Comparison of ENCODE assay signal across 9 mouse cellular contexts in genomic region chr2:166691602-166692509, GRCm38 (mm10). TPM values are rescaled to one million over a fixed set of nuclear protein-coding genes. Genes with fewer than 3 reads are reported as not detected.
DNase-seq lines count a peak whose midpoint lies in the region; ATAC-seq lines count a peak whose summit lies in the region.
"Had no signal": no experiment of that assay in that cellular context is flagged by ENCODE, and none has a peak within 500 bp of the region (broad histone marks: within the 10 kb centered on the region; RNA-seq: fewer than 3 reads in every experiment).

No protein-coding gene starts in this region.

- no peaks in the 10 kb centered on the region for H3K9me3 ChIP-seq in neural tube, embryonic 14.5 days (ENCODE audit: control insufficient read depth, low read length)
- H3K9me3 ChIP-seq: G1E had no signal

- peaks cover 15% of the 10 kb centered on the region; the same call in 1 of the 2 replicates for H3K4me1 ChIP-seq in neural tube, embryonic 14.5 days (ENCODE audit: control insufficient read depth, insufficient read depth, low read length)

- H3K9ac ChIP-seq in neural tube, embryonic 14.5 days (replicated peaks; ENCODE audit: low read depth, low read length): no peak overlapping the region

- 32% methylated on average over 23 of the region's 23 CpGs for WGBS in neural tube, embryonic 14.5 days

- H3K36me3 ChIP-seq in neural tube, embryonic 14.5 days (ENCODE audit: control insufficient read depth, insufficient read depth, low read length): no peaks in the 10 kb centered on the region
- H3K36me3 ChIP-seq: G1E had no signal

- H3K4me2 ChIP-seq in neural tube, embryonic 14.5 days (ENCODE audit: low read depth, low read length): no peak overlapping the region

- peak overlapping the region; percentile 69 for H3K27ac ChIP-seq in neural tube, embryonic 14.5 days (ENCODE audit: low read depth, low read length)

- ATAC-seq in neural tube, embryonic 14.5 days (ENCODE audit: low read depth): peak; percentile 80

- H3K27me3 ChIP-seq in neural tube, embryonic 14.5 days (ENCODE audit: control insufficient read depth, insufficient read depth, low read length): no peaks in the 10 kb centered on the region

- peak; percentile 67 for DNase-seq in retina, postnatal 1 day
- no peak for DNase-seq in retina, embryonic 14.5 days (ENCODE audit: low spot score)
- peak; percentile 50 for DNase-seq in forelimb bud, embryonic 11.5 days (ENCODE audit: low read depth, low spot score)
- peak; percentile 65 to 74 for DNase-seq in layer of hippocampus, postnatal 10 days (ENCODE audit: low spot score in 2 of 2)
- no peak for DNase-seq in ovary, postnatal 36 days (ENCODE audit: low spot score)
- DNase-seq in spleen, postnatal 36 days (ENCODE audit: low spot score in 2 of 2): no peak
- DNase-seq in lung, postnatal 14 days: no peak

- H3K4me3 ChIP-seq in neural tube, embryonic 14.5 days (ENCODE audit: low read depth, low read length): no peak overlapping the region

RNA-seq across cellular contexts. Expression of gene Prex1, which starts 21.8 kb away (rescaled TPM):
- total RNA-seq in layer of hippocampus, postnatal 10 days (2021): 10 to 100 TPM; 76.6 to 86.9 TPM
- 25.9 and 29.4 TPM in 2 replicates for polyA plus RNA-seq in neural tube, embryonic 14.5 days (2014; fragmentation: Nextera tagmentation; extraction: Ambion mirVana)

Comparison
In these comparisons a context has a peak if more than half of its experiments do, and no peak if none do; other contexts are left out.
1. DNase-seq: peak in retina, postnatal 1 day (single experiment), forelimb bud, embryonic 11.5 days (single experiment) and layer of hippocampus, postnatal 10 days (2 of 2); none in retina, embryonic 14.5 days (single experiment), ovary, postnatal 36 days (single experiment), spleen, postnatal 36 days (0 of 2) and lung, postnatal 14 days (single experiment).